30 mouse cellular contexts compared by ENCODE assay signal in genomic region chr2:180279321-180279720, GRCm38 (mm10). TPM values are rescaled to one million over a fixed set of nuclear protein-coding genes. Genes with fewer than 3 reads are reported as not detected.
"Had no signal": no experiment of that assay in that cellular context is flagged by ENCODE, and none has a peak within 500 bp of the region (broad histone marks: within the 10 kb centered on the region; RNA-seq: fewer than 3 reads in every experiment).

No protein-coding gene starts in this region.

- H3K4me2 ChIP-seq: kidney, embryonic 15.5 days; limb, embryonic 15.5 days; liver, embryonic 11.5 days; lung, embryonic 14.5 days; midbrain, embryonic 13.5 days; neural tube, embryonic 13.5 days; stomach, embryonic 15.5 days had no signal

- H3K9me3 ChIP-seq: kidney, embryonic 15.5 days; limb, embryonic 15.5 days; megakaryocyte, embryonic 14.5 days; midbrain, embryonic 10.5 days; midbrain, embryonic 13.5 days; neural tube, embryonic 13.5 days; stomach, embryonic 15.5 days had no signal

- H3K9ac ChIP-seq: kidney, embryonic 15.5 days; limb, embryonic 15.5 days; liver, embryonic 14.5 days; liver, postnatal 0 days; lung, embryonic 14.5 days; midbrain, embryonic 13.5 days; neural tube, embryonic 13.5 days; stomach, embryonic 15.5 days had no signal

- H3K36me3 ChIP-seq: kidney, embryonic 15.5 days; limb, embryonic 15.5 days; midbrain, embryonic 10.5 days; midbrain, embryonic 13.5 days; neural tube, embryonic 13.5 days; stomach, embryonic 15.5 days had no signal

- H3K27ac ChIP-seq: kidney, embryonic 15.5 days; limb, embryonic 15.5 days; liver, embryonic 14.5 days; macrophage; midbrain, embryonic 10.5 days; midbrain, embryonic 13.5 days; neural tube, embryonic 13.5 days; stomach, embryonic 15.5 days had no signal

- H3K4me3 ChIP-seq: kidney, embryonic 15.5 days; limb, embryonic 15.5 days; megakaryocyte, embryonic 14.5 days; midbrain, embryonic 10.5 days; midbrain, embryonic 13.5 days; myocyte; neural tube, embryonic 13.5 days; stomach, embryonic 15.5 days had no signal

- H3K27me3 ChIP-seq: stomach, embryonic 15.5 days had no signal

- ATAC-seq: liver, postnatal 0 days; lung, postnatal 0 days; midbrain, embryonic 13.5 days; midbrain, embryonic 16.5 days had no signal

- DNase-seq: kidney, adult 2 months; kidney, postnatal 14 days; kidney, postnatal 4 days; layer of hippocampus, adult 9-11 months; liver, postnatal 0 days; lung, embryonic 14.5 days; retina, postnatal 1 day; right cerebral cortex, postnatal 25 days; spleen, adult 18-20 months; thymus, adult 2 months; thymus, postnatal 25 days had no signal

RNA-seq across cellular contexts. Expression of gene Rbbp8nl, which starts 10.4 kb away (rescaled TPM):
- total RNA-seq: layer of hippocampus, adult 18-20 months; layer of hippocampus, postnatal 25 days; left cerebral cortex, adult 18-20 months; left cerebral cortex, postnatal 25 days; monocyte, adult 5-6 weeks; neutrophil, adult 5-6 weeks had no signal
- polyA plus RNA-seq: liver, postnatal 0 days; macrophage; midbrain, embryonic 13.5 days; midbrain, embryonic 16.5 days; myocyte; neural tube, embryonic 13.5 days had no signal

RNA-seq across cellular contexts. Expression of gene Lama5, which starts 53.7 kb away (rescaled TPM):
- polyA plus RNA-seq: macrophage had no signal

RNA-seq across cellular contexts. Expression of gene Gata5, which starts 55.2 kb away (rescaled TPM):
- total RNA-seq: layer of hippocampus, adult 18-20 months; layer of hippocampus, postnatal 25 days; left cerebral cortex, adult 18-20 months; left cerebral cortex, postnatal 25 days; monocyte, adult 5-6 weeks; neutrophil, adult 5-6 weeks had no signal
- polyA plus RNA-seq: limb, embryonic 15.5 days; macrophage; midbrain, embryonic 13.5 days; midbrain, embryonic 16.5 days; myocyte had no signal
